Mouse (Mus musculus) A20 (cell line): ENCODE measurements at regions not wholly inside any gene's neighbourhood (a gene's known extent, or its start where the extent isn't known, plus 50 kb on each side); places are given as distances from the start of the nearest gene placed in this dataset.
"Not testable (repeated sequence)": the region's sequence is repeated elsewhere in the genome, so short reads cannot be mapped to it uniquely, and the experiment has no call there.

Experiments used
- DNase-seq: peaks from one replicate; pipeline ENCODE4 v3.0.0-alpha.2; 2011; ENCODE audit warnings: low read depth, low spot score

GRCm38 (mm10) chr14:17556458-17556857, 103.6 kb upstream of the Thrb start:
- no peak for DNase-seq

- DNase-seq: not testable (repeated sequence)
Measured at GRCm38 (mm10) chr14:17560001-17560400, 100.1 kb upstream of the Thrb start.

GRCm38 (mm10) chr14:17567927-17568326, 92.1 kb upstream of the Thrb start:
- DNase-seq: no peak

- DNase-seq: no peak
Measured at GRCm38 (mm10) chr14:17569087-17569636, 90.9 kb upstream of the Thrb start.

GRCm38 (mm10) chr14:17578776-17579175, 81.3 kb upstream of the Thrb start:
- DNase-seq: no peak

- no peak for DNase-seq
Measured at GRCm38 (mm10) chr14:17589595-17589994, 70.5 kb upstream of the Thrb start.

GRCm38 (mm10) chr14:17599553-17599952, 60.5 kb upstream of the Thrb start:
- no peak for DNase-seq

GRCm38 (mm10) chr14:17602357-17602756, 57.7 kb upstream of the Thrb start:
- no peak for DNase-seq

- no peak for DNase-seq
Measured at GRCm38 (mm10) chr14:17606018-17606417, 54.0 kb upstream of the Thrb start.

GRCm38 (mm10) chr14:17607186-17607585, 52.9 kb upstream of the Thrb start:
- DNase-seq: no peak
